Mouse (Mus musculus) liver, adult 2 months (tissue): ENCODE measurements around the gene Nyx.
"Not testable (repeated sequence)": the region's sequence is repeated elsewhere in the genome, so short reads cannot be mapped to it uniquely, and the experiment has no call there.

ENCODE experiments used
- CTCF ChIP-seq: fragments of 200-500 bp; IDR thresholded peaks from 2 replicates; pipeline ENCODE4 v1.5.1; 2011; ENCODE audit warnings: low read depth, low read length, control low read depth
- POLR2A ChIP-seq: fragments of 200-500 bp; IDR thresholded peaks from 2 replicates; pipeline ENCODE4 v1.6.1; 2011; ENCODE audit warnings: low read length, control low read depth; ENCODE audit not compliant: insufficient read depth; ENCODE audit errors: extremely low read depth

DNA sequence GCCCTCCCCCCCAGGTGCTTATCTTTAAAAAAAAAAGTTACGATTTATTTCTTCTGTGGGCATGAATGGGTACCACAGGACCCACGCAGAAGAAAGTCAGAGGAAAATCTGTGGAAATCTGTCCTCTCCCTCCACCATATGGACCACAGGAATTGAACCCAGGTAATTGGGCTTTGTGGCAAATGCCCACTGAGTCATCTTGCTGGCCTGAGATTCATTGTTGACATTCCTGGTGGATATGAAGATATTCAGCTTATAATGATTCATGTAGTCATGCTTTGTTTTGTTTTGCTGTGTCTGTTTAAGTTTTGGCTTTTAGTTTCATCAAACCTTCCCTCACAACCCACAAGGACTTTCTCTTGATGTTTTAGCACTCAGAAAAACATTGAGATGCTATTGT is 29.9 kb upstream of the Nyx start:
- not testable (repeated sequence) for TF ChIP-seq CTCF, POLR2A
